Mouse (Mus musculus) common myeloid progenitor, adult 5-6 weeks (primary cell): ENCODE results near the gene Mid1. TPM values are rescaled to one million over a fixed set of nuclear protein-coding genes. Genes with fewer than 3 reads are reported as not detected.
A peak's percentile ranks its signal among the peaks of the same experiment; 100 is the strongest.

Experiments used
- ATAC-seq: replicated peaks from 2 replicates; pipeline ENCODE4 v1.8.0; 2016; ENCODE audit warnings: low read depth, mild to moderate bottlenecking, moderate TSS enrichment, inconsistent platforms; ENCODE audit not compliant: poor library complexity, severe bottlenecking
- total RNA-seq: library from RNA; stranded (forward); fragments of 200-1000, 187-1606 nt; gene quantifications from 2 replicates; pipeline ENCODE4 v1.2.3, GENCODE M21; 2017

Gene Mid1
- total RNA-seq, 1 experiment from 2014 or later, result 10.3 TPM

GRCm38 (mm10) chrX:169881253-169882219 lies 196.5 kb downstream of the Mid1 start:
- ATAC-seq, result no peak

GRCm38 (mm10) chrX:169882220-169882609 lies 197.2 kb downstream of the Mid1 start:
- no peak for ATAC-seq

GRCm38 (mm10) chrX:169883536-169884272 lies 198.7 kb downstream of the Mid1 start:
- ATAC-seq, result no peak

- no peak for ATAC-seq
Observed at GRCm38 (mm10) chrX:169890541-169890940, 205.5 kb downstream of the Mid1 start.

GRCm38 (mm10) chrX:169892100-169892499 lies 207.1 kb downstream of the Mid1 start:
- ATAC-seq, result no peak

GRCm38 (mm10) chrX:169892631-169893030 lies 207.6 kb downstream of the Mid1 start:
- no peak for ATAC-seq

- no peak for ATAC-seq
Observed at GRCm38 (mm10) chrX:169899227-169899950, 214.4 kb downstream of the Mid1 start.

- ATAC-seq, result no peak
Observed at GRCm38 (mm10) chrX:169902860-169903259, 217.9 kb downstream of the Mid1 start.

GRCm38 (mm10) chrX:169903656-169904055 lies 218.7 kb downstream of the Mid1 start:
- ATAC-seq, result no peak

- no peak for ATAC-seq
Observed at GRCm38 (mm10) chrX:169906054-169906508, 221.1 kb downstream of the Mid1 start.

- no peak for ATAC-seq
Observed at GRCm38 (mm10) chrX:169909898-169910297, 224.9 kb downstream of the Mid1 start.

- 0 out of 2 replicates have a peak, but pooled peaks have one; percentile 29 for ATAC-seq
Observed at GRCm38 (mm10) chrX:169915738-169916137, 230.7 kb downstream of the Mid1 start.

- no peak for ATAC-seq
Observed at GRCm38 (mm10) chrX:169922541-169922940, 237.5 kb downstream of the Mid1 start.

- no peak for ATAC-seq
Observed at GRCm38 (mm10) chrX:169923417-169923816, 238.4 kb downstream of the Mid1 start.

- no peak for ATAC-seq
Observed at GRCm38 (mm10) chrX:169925600-169925999, 240.6 kb downstream of the Mid1 start.

- no peak for ATAC-seq
Observed at GRCm38 (mm10) chrX:169927110-169927817, 242.3 kb downstream of the Mid1 start.

- no peak for ATAC-seq
Observed at GRCm38 (mm10) chrX:169930868-169931267, 245.9 kb downstream of the Mid1 start.

GRCm38 (mm10) chrX:169933228-169933627 lies 248.2 kb downstream of the Mid1 start:
- ATAC-seq, result no peak

- ATAC-seq, result peak; percentile 39; the same call in 1 of the 2 replicates
Observed at GRCm38 (mm10) chrX:169937119-169937719, 252.2 kb downstream of the Mid1 start.
